Mouse (Mus musculus) intestine, postnatal 0 days (tissue): Measurements from ENCODE around the gene Ablim1. TPM values are rescaled to one million over a fixed set of nuclear protein-coding genes. Genes with fewer than 3 reads are reported as not detected.

Experiments
- ATAC-seq: fragments of 200-750 bp; cut with Nextera tagmentation; 2 replicates; pipeline ENCODE4 v1.8.0; 2017; ENCODE audit warnings: mild to moderate bottlenecking, moderate TSS enrichment, moderate library complexity
- H3K27ac ChIP-seq: fragments of 300-500 bp; sonication (generic); 2 replicates; pipeline ENCODE4 v1.5.1; 2014; ENCODE audit warnings: mild to moderate bottlenecking, low read depth, low read length, moderate library complexity
- H3K27me3 ChIP-seq: fragments of 300-500 bp; sonication (generic); replicated peaks from 2 replicates; pipeline ENCODE4 v1.6.1; 2014; ENCODE audit warnings: low read length, mixed read lengths; ENCODE audit not compliant: control insufficient read depth, insufficient read depth
- H3K36me3 ChIP-seq: fragments of 300-500 bp; sonication (generic); 2 replicates; pipeline ENCODE4 v1.6.1; 2014; ENCODE audit warnings: mild to moderate bottlenecking, moderate library complexity; ENCODE audit not compliant: control insufficient read depth, insufficient read depth
- H3K4me1 ChIP-seq: fragments of 300-500 bp; sonication (generic); replicated peaks from 2 replicates; pipeline ENCODE4 v1.6.1; 2014; ENCODE audit warnings: antibody characterized with exemption, low read length, mixed read lengths; ENCODE audit not compliant: control insufficient read depth, insufficient read depth
- H3K4me2 ChIP-seq: fragments of 300-500 bp; sonication (generic); replicated peaks from 2 replicates; pipeline ENCODE4 v1.6.1; 2014; ENCODE audit warnings: low read depth, mild to moderate bottlenecking, moderate library complexity
- H3K4me3 ChIP-seq: fragments of 300-500 bp; sonication (generic); 2 replicates; pipeline ENCODE4 v1.5.1; 2014; ENCODE audit warnings: low read depth, low read length
- H3K9ac ChIP-seq: fragments of 300-500 bp; sonication (generic); 2 replicates; pipeline ENCODE4 v1.6.1; 2014; ENCODE audit warnings: mild to moderate bottlenecking, low read depth, low read length
- H3K9me3 ChIP-seq: fragments of 300-500 bp; sonication (generic); 2 replicates; pipeline ENCODE4 v1.6.1; 2016; ENCODE audit warnings: mixed run types; ENCODE audit not compliant: control insufficient read depth
- CTCF ChIP-seq: sonication (generic); IDR thresholded peaks from 2 replicates; pipeline ENCODE4 v1.5.1; 2016; ENCODE audit warnings: low read depth, mild to moderate bottlenecking, control low read depth, antibody characterized with exemption, moderate library complexity
- WGBS: fragments of 180-500 bp; shearing (Covaris S2); extraction: QIAGEN DNeasy Blood & Tissue Kit; methylation state at CpG from one replicate; pipeline ENCODE4 v1.1.7; 2014; 5-methylcytosine and 5-hydroxymethylcytosine counted together
- polyA plus RNA-seq: library from polyadenylated mRNA; unstranded; fragments of >200 nt; fragmentation: Nextera tagmentation; extraction: Ambion mirVana; gene quantifications from 2 replicates; pipeline ENCODE4 v1.2.1, GENCODE M21; 2015

The Ablim1 gene
- polyA plus RNA-seq, 1 experiment from 2014 or later: 24.4 TPM

GRCm38 (mm10) chr19:57123503-57124137 is 191.1 kb downstream of the Ablim1 start:
- peak; percentile 67 for ATAC-seq
- TF ChIP-seq CTCF: no peak
- no peaks in the 10 kb centered on the region for H3K4me1 ChIP-seq
- H3K4me3 ChIP-seq: no peak overlapping the region
- no peaks in the 10 kb centered on the region for H3K27me3 ChIP-seq
- no peak overlapping the region for H3K9ac ChIP-seq
- H3K4me2 ChIP-seq: no peak overlapping the region
- WGBS: 55% methylated on average over 11 of the region's 11 CpGs
- H3K36me3 ChIP-seq: no peaks in the 10 kb centered on the region
- H3K9me3 ChIP-seq: no peaks in the 10 kb centered on the region
- no peak overlapping the region for H3K27ac ChIP-seq

GRCm38 (mm10) chr19:57122261-57122660 is 192.5 kb downstream of the Ablim1 start:
- Histone ChIP-seq H3K4me1 (no peaks in the 10 kb centered on the region), H3K27ac (no peak overlapping the region), H3K4me2 (no peak overlapping the region), H3K27me3 (no peaks in the 10 kb centered on the region), H3K9me3 (no peaks in the 10 kb centered on the region), H3K4me3 (no peak overlapping the region), H3K9ac (no peak overlapping the region), H3K36me3 (no peaks in the 10 kb centered on the region)
- no peak for TF ChIP-seq CTCF
- WGBS: 81% methylated on average over 3 of the region's 3 CpGs
- ATAC-seq: no peak

GRCm38 (mm10) chr19:57121036-57121435 is 193.7 kb downstream of the Ablim1 start:
- Histone ChIP-seq H3K4me1 (no peaks in the 10 kb centered on the region), H3K27ac (no peak overlapping the region)

GRCm38 (mm10) chr19:57119661-57120060 is 195.1 kb downstream of the Ablim1 start:
- H3K27ac ChIP-seq: 0 out of 2 replicates have a peak overlapping the region, but pooled peaks have one; percentile 50
- no peaks in the 10 kb centered on the region for H3K27me3 ChIP-seq
- peak overlapping the region; percentile 57 for H3K4me2 ChIP-seq
- no peaks in the 10 kb centered on the region for H3K9me3 ChIP-seq
- WGBS: 60% methylated on average over 3 of the region's 3 CpGs
- no peaks in the 10 kb centered on the region; the same call in 1 of the 2 replicates for H3K4me1 ChIP-seq
- ATAC-seq: no peak
- no peaks in the 10 kb centered on the region for H3K36me3 ChIP-seq
- 0 out of 2 replicates have a peak overlapping the region, but pooled peaks have one; percentile 29 for H3K4me3 ChIP-seq
- no peak overlapping the region for H3K9ac ChIP-seq
- no peak for TF ChIP-seq CTCF

More at GRCm38 (mm10) chr19:57121036-57121435, 193.7 kb downstream of the Ablim1 start:
- no peaks in the 10 kb centered on the region for H3K36me3 ChIP-seq
- no peak for TF ChIP-seq CTCF
- no peak overlapping the region for H3K9ac ChIP-seq
- WGBS: 80% methylated on average over 4 of the region's 4 CpGs
- no peaks in the 10 kb centered on the region for H3K27me3 ChIP-seq
- no peak overlapping the region for H3K4me3 ChIP-seq
- ATAC-seq: no peak
- no peak overlapping the region for H3K4me2 ChIP-seq
- H3K9me3 ChIP-seq: no peaks in the 10 kb centered on the region

- ATAC-seq: peak; percentile 22; the same call in 1 of the 2 replicates
- H3K9ac ChIP-seq: peak overlapping the region; percentile 34
- H3K9me3 ChIP-seq: no peaks in the 10 kb centered on the region
- peak overlapping the region; percentile 29 for H3K4me3 ChIP-seq
- H3K27ac ChIP-seq: peak overlapping the region; percentile 50
- H3K4me1 ChIP-seq: no peaks in the 10 kb centered on the region; the same call in 1 of the 2 replicates
- H3K4me2 ChIP-seq: peak overlapping the region; percentile 57
- no peaks in the 10 kb centered on the region for H3K27me3 ChIP-seq
- 29% methylated on average over 22 of the region's 22 CpGs for WGBS
- H3K36me3 ChIP-seq: no peaks in the 10 kb centered on the region
- no peak for TF ChIP-seq CTCF
Observed at GRCm38 (mm10) chr19:57118785-57119565, 195.7 kb downstream of the Ablim1 start.

- peak overlapping the region; percentile 3; the same call in 1 of the 2 replicates for H3K4me3 ChIP-seq
- H3K36me3 ChIP-seq: no peaks in the 10 kb centered on the region
- no peaks in the 10 kb centered on the region; the same call in 1 of the 2 replicates for H3K4me1 ChIP-seq
- 56% methylated on average over 6 of the region's 6 CpGs for WGBS
- no peaks in the 10 kb centered on the region for H3K9me3 ChIP-seq
- no peak for TF ChIP-seq CTCF
- H3K9ac ChIP-seq: no peak overlapping the region
- peak overlapping the region; percentile 57 for H3K4me2 ChIP-seq
- H3K27me3 ChIP-seq: no peaks in the 10 kb centered on the region
- no peak for ATAC-seq
- H3K27ac ChIP-seq: no peak overlapping the region
Observed at GRCm38 (mm10) chr19:57117751-57118150, 197.0 kb downstream of the Ablim1 start.
